Mouse (Mus musculus): Measurements from ENCODE around the gene Wnt2b. TPM values are rescaled to one million over a fixed set of nuclear protein-coding genes. Genes with fewer than 3 reads are reported as not detected.

Gene Wnt2b
- total RNA-seq, 2 experiments from 2014 or later = not detected

GRCm38 (mm10) chr3:104965070-104965855, 3.5 kb upstream of the Wnt2b start:
- ATAC-seq (replicated peaks; ENCODE audit: low FRiP score, poor library complexity, severe bottlenecking) = no peak

GRCm38 (mm10) chr3:104963331-104964276, 1.9 kb upstream of the Wnt2b start:
- no peak for ATAC-seq (replicated peaks; ENCODE audit: low FRiP score, poor library complexity, severe bottlenecking)

- no peak for ATAC-seq (replicated peaks; ENCODE audit: low FRiP score, poor library complexity, severe bottlenecking)
These were observed 1.1 kb upstream of the Wnt2b start for GRCm38 (mm10) chr3:104962866-104963265.

GRCm38 (mm10) chr3:104962141-104962611, 455 bp upstream of the Wnt2b start:
- no peak for ATAC-seq (replicated peaks; ENCODE audit: low FRiP score, poor library complexity, severe bottlenecking)

GRCm38 (mm10) chr3:104960026-104961000, 1.4 kb downstream of the Wnt2b start:
- ATAC-seq (replicated peaks; ENCODE audit: low FRiP score, poor library complexity, severe bottlenecking) = no peak

- no peak for ATAC-seq (replicated peaks; ENCODE audit: low FRiP score, poor library complexity, severe bottlenecking)
These were observed 5.6 kb downstream of the Wnt2b start for GRCm38 (mm10) chr3:104956131-104956581.

- ATAC-seq (replicated peaks; ENCODE audit: low FRiP score, poor library complexity, severe bottlenecking) = no peak
These were observed 7.2 kb downstream of the Wnt2b start for GRCm38 (mm10) chr3:104954551-104954950.

- no peak for ATAC-seq (replicated peaks; ENCODE audit: low FRiP score, poor library complexity, severe bottlenecking)
These were observed 7.6 kb downstream of the Wnt2b start for GRCm38 (mm10) chr3:104954137-104954536.

GRCm38 (mm10) chr3:104952891-104953670, 8.6 kb downstream of the Wnt2b start:
- no peak for ATAC-seq (replicated peaks; ENCODE audit: low FRiP score, poor library complexity, severe bottlenecking)

GRCm38 (mm10) chr3:104950926-104951325, 10.8 kb downstream of the Wnt2b start:
- ATAC-seq (replicated peaks; ENCODE audit: low FRiP score, poor library complexity, severe bottlenecking) = no peak

GRCm38 (mm10) chr3:104944894-104945293, 16.8 kb downstream of the Wnt2b start:
- no peak for ATAC-seq (replicated peaks; ENCODE audit: low FRiP score, poor library complexity, severe bottlenecking)

GRCm38 (mm10) chr3:104943333-104943732, 18.4 kb downstream of the Wnt2b start:
- no peak for ATAC-seq (replicated peaks; ENCODE audit: low FRiP score, poor library complexity, severe bottlenecking)

GRCm38 (mm10) chr3:104942682-104943081, 19.0 kb downstream of the Wnt2b start:
- ATAC-seq (replicated peaks; ENCODE audit: low FRiP score, poor library complexity, severe bottlenecking) = no peak

- ATAC-seq (replicated peaks; ENCODE audit: low FRiP score, poor library complexity, severe bottlenecking) = no peak
These were observed 21.0 kb downstream of the Wnt2b start for GRCm38 (mm10) chr3:104940691-104941090.

- ATAC-seq (replicated peaks; ENCODE audit: low FRiP score, poor library complexity, severe bottlenecking) = no peak
These were observed 23.4 kb downstream of the Wnt2b start for GRCm38 (mm10) chr3:104938327-104938726.

GRCm38 (mm10) chr3:104937728-104938305, 23.9 kb downstream of the Wnt2b start:
- no peak for ATAC-seq (replicated peaks; ENCODE audit: low FRiP score, poor library complexity, severe bottlenecking)

- no peak for ATAC-seq (replicated peaks; ENCODE audit: low FRiP score, poor library complexity, severe bottlenecking)
These were observed 32.3 kb downstream of the Wnt2b start for GRCm38 (mm10) chr3:104929385-104929784.

GRCm38 (mm10) chr3:104914986-104915385, 46.7 kb downstream of the Wnt2b start:
- ATAC-seq (replicated peaks; ENCODE audit: low FRiP score, poor library complexity, severe bottlenecking) = no peak
